Mouse (Mus musculus): ENCODE measurements around the gene Nek8. TPM values are rescaled to one million over a fixed set of nuclear protein-coding genes. Genes with fewer than 3 reads are reported as not detected.

Gene Nek8
- total and polyA plus RNA-seq, 3 experiments, result 7.1 to 8.3 (median 7.4) TPM

DNA sequence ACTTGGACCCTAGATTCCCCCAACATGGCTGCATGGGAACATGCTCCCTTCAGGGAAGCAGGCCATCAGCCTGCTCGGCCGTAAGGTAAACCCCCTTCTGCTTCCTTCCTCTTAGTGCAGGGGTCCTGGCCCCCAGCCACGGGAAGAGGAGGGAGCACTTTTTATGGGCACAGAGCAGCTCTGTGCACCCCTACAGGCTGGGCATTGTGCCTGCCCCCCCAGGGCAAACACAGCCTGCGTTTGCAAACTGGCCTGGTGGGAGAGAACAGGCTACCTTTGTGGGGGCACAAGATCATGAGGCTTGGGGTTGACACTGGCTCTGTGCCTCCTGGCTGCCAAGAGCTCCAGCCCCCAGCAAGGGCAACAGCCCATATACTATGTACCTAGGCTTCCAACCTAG, 14.5 kb downstream of the Nek8 start:
- dilution Hi-C loops (cut with MboI; ENCODE audit: extremely low pct_ligation_motif_present, extremely low pct_unique_long_range_greater_than_20kb, low sequenced_read_pairs) (no loop called here), in situ Hi-C loops (cut with MboI; ENCODE audit: low pct_ligation_motif_present, low pct_unique_long_range_greater_than_20kb, low sequenced_read_pairs) (no loop called here)
- H3K9me3 ChIP-seq (replicated peaks; ENCODE audit: low read length), result no peaks in the 10 kb centered on the region
- no peak overlapping the region for H3K4me2 ChIP-seq (ENCODE audit: insufficient read depth, low read depth, poor library complexity, severe bottlenecking)
- peaks cover 46 to 59% of the 10 kb centered on the region in 2 experiments for H3K36me3 ChIP-seq (replicated peaks in 1 of 2; ENCODE audit: control insufficient read depth in 1 of 2, insufficient read depth in 1 of 2, low read length in 1 of 2)
- no peaks in the 10 kb centered on the region for H3K27me3 ChIP-seq (replicated peaks)
- H3K4me3 ChIP-seq (replicated peaks in 1 of 3; ENCODE audit: low read depth in 2 of 3, low read length in 2 of 3, poor library complexity in 1 of 3), result no peak overlapping the region
- DNase-seq (ENCODE audit: extremely low read depth), result no peak
- peaks cover 33% of the 10 kb centered on the region for H3K79me2 ChIP-seq (replicated peaks; ENCODE audit: control insufficient read depth, extremely low read depth, insufficient read depth, poor library complexity, severe bottlenecking)
- no peak overlapping the region for H3K9ac ChIP-seq (ENCODE audit: insufficient read depth, low read depth)
- H3K4me1 ChIP-seq (ENCODE audit: control insufficient read depth in 1 of 2, insufficient read depth in 2 of 2), result peaks cover 24 to 52% of the 10 kb centered on the region in 2 experiments
- peak overlapping the region; percentile 91; the same call in 1 of the 2 replicates for H3K27ac ChIP-seq (ENCODE audit: insufficient read depth, low read depth)
- no peak for TF ChIP-seq POLR2A (IDR thresholded peaks at IDR 0.05; ENCODE audit: low read depth, low read length)

DNA sequence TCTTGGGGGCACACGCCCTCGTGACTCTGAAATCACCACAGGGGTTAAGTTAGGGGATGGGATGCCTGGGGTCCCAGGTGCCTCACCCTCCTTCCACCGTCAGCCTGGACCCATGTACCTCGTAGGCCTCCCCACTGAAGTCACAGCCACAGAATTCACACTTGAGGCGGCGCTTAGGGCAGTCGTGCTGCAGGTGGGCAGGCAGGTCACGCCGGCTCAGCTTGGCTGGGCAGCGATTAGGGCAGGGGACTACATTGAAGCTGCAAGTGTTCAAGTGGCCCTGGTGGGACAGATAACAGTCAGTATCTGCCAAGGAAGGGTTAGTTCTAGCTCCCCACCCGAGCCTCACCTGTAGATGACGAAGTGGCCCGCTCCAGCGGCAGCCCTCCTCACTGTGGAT, 15.3 kb downstream of the Nek8 start:
- no peaks in the 10 kb centered on the region for H3K9me3 ChIP-seq (replicated peaks; ENCODE audit: low read length)
- H3K4me3 ChIP-seq (replicated peaks in 1 of 3; ENCODE audit: low read depth in 2 of 3, low read length in 2 of 3, poor library complexity in 1 of 3), result no peak overlapping the region
- peaks cover 33% of the 10 kb centered on the region for H3K79me2 ChIP-seq (replicated peaks; ENCODE audit: control insufficient read depth, extremely low read depth, insufficient read depth, poor library complexity, severe bottlenecking)
- H3K4me2 ChIP-seq (ENCODE audit: insufficient read depth, low read depth, poor library complexity, severe bottlenecking), result no peak overlapping the region
- H3K27ac ChIP-seq (ENCODE audit: insufficient read depth, low read depth), result peak overlapping the region; percentile 10; the same call in 1 of the 2 replicates
- no peak for TF ChIP-seq ETS1 (conservative IDR thresholded peaks at IDR 0.05; ENCODE audit: low read depth, low read length)
- no peak for TF ChIP-seq MYC (IDR thresholded peaks at IDR 0.05; ENCODE audit: low read depth, low read length)
- no peak for TF ChIP-seq PAX5 (IDR thresholded peaks at IDR 0.05; ENCODE audit: low read length)
- TF ChIP-seq CHD2 (IDR thresholded peaks at IDR 0.05; ENCODE audit: low read length), result no peak
- TF ChIP-seq JUND (conservative IDR thresholded peaks at IDR 0.05; ENCODE audit: low read depth, low read length), result no peak
- TF ChIP-seq RAD21 (IDR thresholded peaks at IDR 0.05; ENCODE audit: low read depth, low read length), result no peak
- TF ChIP-seq HCFC1 (IDR thresholded peaks at IDR 0.05; ENCODE audit: low read depth, low read length), result no peak
- no peak overlapping the region for H3K9ac ChIP-seq (ENCODE audit: insufficient read depth, low read depth)
- peaks cover 24 to 51% of the 10 kb centered on the region in 2 experiments for H3K4me1 ChIP-seq (ENCODE audit: control insufficient read depth in 1 of 2, insufficient read depth in 2 of 2)
- peaks cover 53 to 64% of the 10 kb centered on the region in 2 experiments for H3K36me3 ChIP-seq (replicated peaks in 1 of 2; ENCODE audit: control insufficient read depth in 1 of 2, insufficient read depth in 1 of 2, low read length in 1 of 2)
- no peaks in the 10 kb centered on the region for H3K27me3 ChIP-seq (replicated peaks)
- DNase-seq (ENCODE audit: extremely low read depth), result no peak
- dilution Hi-C loops (cut with MboI; ENCODE audit: extremely low pct_ligation_motif_present, extremely low pct_unique_long_range_greater_than_20kb, low sequenced_read_pairs), result no loop called here
- in situ Hi-C loops (cut with MboI; ENCODE audit: low pct_ligation_motif_present, low pct_unique_long_range_greater_than_20kb, low sequenced_read_pairs), result no loop called here

DNA sequence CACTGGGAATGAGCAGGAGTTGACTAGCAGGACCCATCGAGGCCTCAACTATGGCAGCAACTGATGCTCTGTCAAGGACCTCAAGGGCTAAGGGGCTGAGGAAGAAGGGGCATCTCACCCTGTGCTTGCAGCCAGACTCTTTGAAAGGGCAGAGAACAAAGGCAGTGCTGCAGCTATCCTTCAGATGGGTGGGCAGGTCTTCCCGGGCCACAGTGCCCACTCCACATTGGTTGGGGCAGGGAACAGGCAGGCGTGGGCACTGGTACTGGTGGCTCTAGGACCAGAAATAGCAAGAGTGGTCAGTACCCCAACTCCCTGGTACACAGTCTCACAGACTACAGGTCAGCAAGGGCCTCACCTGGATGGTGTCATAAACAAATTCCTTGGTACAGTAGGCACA, 15.8 kb downstream of the Nek8 start:
- DNase-seq (ENCODE audit: extremely low read depth), result no peak
- no peak for TF ChIP-seq CTCF (conservative IDR thresholded peaks at IDR 0.05 in 1 of 2, IDR thresholded peaks at IDR 0.05 in 1 of 2; ENCODE audit: low read depth in 2 of 2, low read length in 2 of 2)
- H3K9me3 ChIP-seq (replicated peaks; ENCODE audit: low read length), result no peaks in the 10 kb centered on the region
- H3K27ac ChIP-seq (ENCODE audit: insufficient read depth, low read depth), result no peak overlapping the region
- H3K36me3 ChIP-seq (replicated peaks in 1 of 2; ENCODE audit: control insufficient read depth in 1 of 2, insufficient read depth in 1 of 2, low read length in 1 of 2), result peaks cover 56 to 69% of the 10 kb centered on the region in 2 experiments
- no peak overlapping the region for H3K9ac ChIP-seq (ENCODE audit: insufficient read depth, low read depth)
- H3K4me2 ChIP-seq (ENCODE audit: insufficient read depth, low read depth, poor library complexity, severe bottlenecking), result no peak overlapping the region
- dilution Hi-C loops (cut with MboI; ENCODE audit: extremely low pct_ligation_motif_present, extremely low pct_unique_long_range_greater_than_20kb, low sequenced_read_pairs), result no loop called here
- in situ Hi-C loops (cut with MboI; ENCODE audit: low pct_ligation_motif_present, low pct_unique_long_range_greater_than_20kb, low sequenced_read_pairs), result no loop called here
- no peak overlapping the region for H3K4me3 ChIP-seq (replicated peaks in 1 of 3; ENCODE audit: low read depth in 2 of 3, low read length in 2 of 3, poor library complexity in 1 of 3)
- no peaks in the 10 kb centered on the region for H3K27me3 ChIP-seq (replicated peaks)
- H3K79me2 ChIP-seq (replicated peaks; ENCODE audit: control insufficient read depth, extremely low read depth, insufficient read depth, poor library complexity, severe bottlenecking), result peaks cover 33% of the 10 kb centered on the region
- H3K4me1 ChIP-seq (ENCODE audit: control insufficient read depth in 1 of 2, insufficient read depth in 2 of 2), result peaks cover 21 to 46% of the 10 kb centered on the region in 2 experiments

Measured in CH12.LX (cell line).